8 mouse cellular contexts compared by ENCODE assay signal in the genomic region with DNA sequence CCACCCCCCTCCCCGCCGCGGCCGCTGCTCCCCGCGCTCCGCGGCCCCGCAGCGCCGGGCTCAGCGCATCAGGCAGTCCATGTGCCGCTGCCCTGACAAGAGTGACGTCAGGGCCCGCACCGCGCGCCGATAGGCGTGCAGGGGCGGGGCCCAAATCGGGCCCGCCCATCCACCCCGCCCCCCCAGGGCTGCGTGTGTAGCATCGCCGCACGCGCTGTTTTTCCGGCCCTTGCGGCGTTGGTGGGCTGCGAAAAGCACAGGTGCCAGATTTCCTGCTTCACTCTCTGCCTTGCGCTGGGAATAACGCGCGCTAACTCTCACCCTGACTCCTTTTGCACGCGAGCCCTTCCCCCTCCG. TPM values are rescaled to one million over a fixed set of nuclear protein-coding genes. Genes with fewer than 3 reads are reported as not detected.
A peak's percentile ranks its signal among the peaks of the same experiment; 100 is the strongest.
DNase-seq lines count a peak whose midpoint lies in the region; ATAC-seq and TF ChIP-seq lines count a peak whose summit lies in the region.

A gene (minus strand): TSS at position 79 of the 357 bp plus-strand sequence.

- no peak for TF ChIP-seq POLR2A in myocyte (IDR thresholded peaks at IDR 0.05; ENCODE audit: insufficient read length, low read depth)

- peak within 1 kb of the TSS; percentile 98 for H3K4me2 ChIP-seq in heart, embryonic 14.5 days (ENCODE audit: low read length)
- H3K4me2 ChIP-seq in liver, embryonic 11.5 days, result peak within 1 kb of the TSS; percentile 76
- peak within 1 kb of the TSS; percentile 88 for H3K4me2 ChIP-seq in myocyte (ENCODE audit: low read depth)

- H3ac ChIP-seq in myocyte (ENCODE audit: control insufficient read depth, insufficient read length), result no peak within 1 kb of the TSS

- peak within 1 kb of the TSS; percentile 58 for H3K4me3 ChIP-seq in forebrain, embryonic 10.5 days
- H3K4me3 ChIP-seq in heart, embryonic 14.5 days (ENCODE audit: control insufficient read depth in 1 of 2, insufficient read depth in 1 of 2, low read depth in 1 of 2, low read length in 2 of 2), result peak within 1 kb of the TSS; percentile 49 to 59
- H3K4me3 ChIP-seq in liver, embryonic 11.5 days (ENCODE audit: low read depth, low read length), result peak within 1 kb of the TSS; percentile 57
- no peak within 1 kb of the TSS for H3K4me3 ChIP-seq in myocyte

- WGBS in forebrain, embryonic 10.5 days, result under 1% methylated on average over 40 of the region's 40 CpGs
- WGBS in heart, embryonic 14.5 days, result under 1% methylated on average over 31 of the region's 40 CpGs
- under 1% methylated on average over 38 of the region's 40 CpGs for WGBS in liver, embryonic 11.5 days

- DNase-seq in c-Kit-negative CD71-positive TER-119-positive erythroid progenitor cells, embryonic 14.5 days (ENCODE audit: low read depth, low spot score), result peak; percentile 32
- peak; percentile 87 for DNase-seq in forebrain, embryonic 10.5 days (ENCODE audit: extremely low spot score, low spot score)
- DNase-seq in kidney, postnatal 10 days, result peak; percentile 95
- DNase-seq in liver, embryonic 11.5 days (ENCODE audit: low spot score), result peak; percentile 83
- DNase-seq in spleen, postnatal 4 days (ENCODE audit: low spot score in 2 of 2), result peak; percentile 72 to 84

- peak; percentile 75 for ATAC-seq in CD4-positive, CD25-positive, alpha-beta regulatory T cell, adult 4 months
- peak; percentile 92 for ATAC-seq in heart, embryonic 14.5 days (ENCODE audit: insufficient number of reproducible peaks, insufficient read depth, low FRiP score, low read depth)
- peak; percentile 93 for ATAC-seq in liver, embryonic 11.5 days (replicated peaks; ENCODE audit: low FRiP score)

- H3K79me2 ChIP-seq in myocyte (ENCODE audit: control insufficient read depth, insufficient read depth), result no peaks in the 10 kb centered on the region

- H3K36me3 ChIP-seq in forebrain, embryonic 10.5 days (replicated peaks), result no peaks in the 10 kb centered on the region
- 0 out of 2 replicates have a peak, but pooled peaks cover 6% of the 10 kb centered on the region for H3K36me3 ChIP-seq in heart, embryonic 14.5 days (ENCODE audit: control insufficient read depth, insufficient read depth, low read length)
- H3K36me3 ChIP-seq in liver, embryonic 11.5 days (ENCODE audit: control insufficient read depth, insufficient read depth, low read length), result no peaks in the 10 kb centered on the region
- no peaks in the 10 kb centered on the region for H3K36me3 ChIP-seq in myocyte (ENCODE audit: control insufficient read depth, insufficient read depth)

- peak within 1 kb of the TSS; percentile 44; the same call in 1 of the 2 replicates for H3K27ac ChIP-seq in forebrain, embryonic 10.5 days
- H3K27ac ChIP-seq in heart, embryonic 14.5 days (replicated peaks in 1 of 2; ENCODE audit: control insufficient read depth in 1 of 2, insufficient read depth in 1 of 2, low read depth in 2 of 2, low read length in 2 of 2), result no peak within 1 kb of the TSS; a peak in 1 of 4 replicates
- no peak within 1 kb of the TSS for H3K27ac ChIP-seq in liver, embryonic 11.5 days (ENCODE audit: low read depth, low read length)

- H3K27me3 ChIP-seq in forebrain, embryonic 10.5 days (ENCODE audit: poor library complexity, severe bottlenecking), result peaks cover 88% of the 10 kb centered on the region
- 0 out of 2 replicates have a peak, but pooled peaks cover 4% of the 10 kb centered on the region for H3K27me3 ChIP-seq in heart, embryonic 14.5 days (ENCODE audit: control insufficient read depth, insufficient read depth, low read length)
- H3K27me3 ChIP-seq in liver, embryonic 11.5 days (replicated peaks; ENCODE audit: control insufficient read depth, insufficient read depth, low read length), result peaks cover 49% of the 10 kb centered on the region
- peaks cover 31% of the 10 kb centered on the region for H3K27me3 ChIP-seq in myocyte (ENCODE audit: control insufficient read depth, insufficient read depth, insufficient read length)

- no peaks in the 10 kb centered on the region for H3K9me3 ChIP-seq in forebrain, embryonic 10.5 days
- no peaks in the 10 kb centered on the region for H3K9me3 ChIP-seq in heart, embryonic 14.5 days (ENCODE audit: control insufficient read depth, low read length)
- H3K9me3 ChIP-seq in liver, embryonic 11.5 days (ENCODE audit: control insufficient read depth, low read length), result no peaks in the 10 kb centered on the region

- peaks cover 51% of the 10 kb centered on the region for H3K4me1 ChIP-seq in forebrain, embryonic 10.5 days
- H3K4me1 ChIP-seq in heart, embryonic 14.5 days (ENCODE audit: control insufficient read depth in 2 of 2, insufficient read depth in 2 of 2, low read length in 2 of 2), result peaks cover 7 to 25% of the 10 kb centered on the region in 2 experiments
- peaks cover 9% of the 10 kb centered on the region for H3K4me1 ChIP-seq in liver, embryonic 11.5 days (replicated peaks; ENCODE audit: control insufficient read depth, insufficient read depth, low read length)

- H3K9ac ChIP-seq in heart, embryonic 14.5 days (ENCODE audit: low read length), result peak within 1 kb of the TSS; percentile 71
- H3K9ac ChIP-seq in liver, embryonic 11.5 days (ENCODE audit: low read depth, low read length), result 0 out of 2 replicates have a peak within 1 kb of the TSS, but pooled peaks have one; percentile 8

TF ChIP-seq in myocyte, 11 proteins besides CTCF, POLR2A, EP300 and RAD21:
- TF ChIP-seq REST (IDR thresholded peaks at IDR 0.05; ENCODE audit: insufficient read depth, insufficient read length) (no peak), CEBPB (IDR thresholded peaks at IDR 0.05; ENCODE audit: insufficient read depth, poor library complexity, severe bottlenecking) (no peak), MYOD1 (IDR thresholded peaks at IDR 0.05; ENCODE audit: control insufficient read depth in 1 of 3, insufficient read length in 2 of 3, low read depth in 2 of 3) (no peak), TCF12 (IDR thresholded peaks at IDR 0.05; ENCODE audit: insufficient read depth, poor library complexity, severe bottlenecking) (no peak), POLR2AphosphoS2 (IDR thresholded peaks at IDR 0.05; ENCODE audit: insufficient read length, low read depth) (no peak), USF1 (IDR thresholded peaks at IDR 0.05; ENCODE audit: low read depth) (no peak), MYOG (IDR thresholded peaks at IDR 0.05; ENCODE audit: control insufficient read depth in 1 of 3, insufficient read depth in 1 of 3, insufficient read length in 2 of 3, low read depth in 2 of 3) (no peak), SRF (IDR thresholded peaks at IDR 0.05; ENCODE audit: control insufficient read depth, insufficient read length, low read depth) (no peak), TCF3 (IDR thresholded peaks at IDR 0.05; ENCODE audit: insufficient read length, low read depth) (no peak), MAX (IDR thresholded peaks at IDR 0.05; ENCODE audit: low read depth) (no peak)
TF ChIP-seq in myocyte: peak in this region for 0.

RNA-seq across cellular contexts. Expression of the gene that starts here (rescaled TPM):
- polyA plus RNA-seq in CD4-positive, CD25-positive, alpha-beta regulatory T cell, adult 4 months (2017; shearing (Covaris generic)), result 1 to 10 TPM; 1.4 to 2.5 TPM
- polyA plus RNA-seq in forebrain, embryonic 10.5 days (2016; fragmentation: Nextera tagmentation; extraction: Ambion mirVana), result 0.73 and 1.3 TPM in 2 replicates
- polyA plus RNA-seq in heart, embryonic 14.5 days (2014; fragmentation: Nextera tagmentation; extraction: Ambion mirVana), result 4.3 TPM in 2 replicates
- polyA plus RNA-seq in liver, embryonic 11.5 days (2014; fragmentation: Nextera tagmentation; extraction: Ambion mirVana), result 6.6 and 6.9 TPM in 2 replicates
- 0.02 TPM for polyA plus RNA-seq in myocyte (2012; fragmentation: generic; extraction: Trizol)

Comparison
In these comparisons a context has a peak if more than half of its experiments do, and no peak if none do; other contexts are left out.
1. DNase-seq: peak in every context shown above with its lines; median percentile 95 in kidney, postnatal 10 days; 87 in forebrain, embryonic 10.5 days; 83 in liver, embryonic 11.5 days; 78 in spleen, postnatal 4 days; 32 in c-Kit-negative CD71-positive TER-119-positive erythroid progenitor cells, embryonic 14.5 days.